Mouse (Mus musculus) liver, adult 2 months (tissue): ENCODE data around the gene Kdm5b. TPM values are rescaled to one million over a fixed set of nuclear protein-coding genes. Genes with fewer than 3 reads are reported as not detected.
A peak's percentile ranks its signal among the peaks of the same experiment; 100 is the strongest.

Experiments used
- DNase-seq: peaks from one replicate; pipeline ENCODE4 v3.0.0-alpha.2; 2011; ENCODE audit warnings: low read depth, low spot score; ENCODE audit errors: extremely low read depth
- H3K27ac ChIP-seq: fragments of 200-500 bp; replicated peaks from 2 replicates; pipeline ENCODE4 v1.5.1; 2012; ENCODE audit warnings: low read depth, mild to moderate bottlenecking, control low read depth, inconsistent platforms, low read length; ENCODE audit not compliant: insufficient read depth
- H3K27me3 ChIP-seq: fragments of 200-500 bp; 2 replicates; pipeline ENCODE4 v1.6.1; 2012; ENCODE audit warnings: mild to moderate bottlenecking, moderate library complexity, low read length, inconsistent platforms; ENCODE audit not compliant: control insufficient read depth, insufficient read depth
- H3K36me3 ChIP-seq: fragments of 200-500 bp; 2 replicates; pipeline ENCODE4 v1.6.1; 2012; ENCODE audit warnings: low read length, inconsistent platforms; ENCODE audit not compliant: control insufficient read depth, insufficient read depth
- H3K4me1 ChIP-seq: fragments of 200-500 bp; 2 replicates; pipeline ENCODE4 v1.6.1; 2011; ENCODE audit warnings: low read length; ENCODE audit not compliant: control insufficient read depth, insufficient read depth
- H3K4me3 ChIP-seq: fragments of 200-500 bp; 2 replicates; pipeline ENCODE4 v1.5.1; 2011; ENCODE audit warnings: low read depth, mild to moderate bottlenecking, control low read depth, low read length, moderate library complexity; ENCODE audit not compliant: insufficient read depth
- H3K79me2 ChIP-seq: fragments of 200-500 bp; 2 replicates; pipeline ENCODE4 v1.6.1; 2012; ENCODE audit warnings: inconsistent platforms, mild to moderate bottlenecking, low read length, moderate library complexity; ENCODE audit not compliant: control insufficient read depth, insufficient read depth
- H3K9ac ChIP-seq: fragments of 200-500 bp; 2 replicates; pipeline ENCODE4 v1.6.1; 2012; ENCODE audit warnings: low read depth, mild to moderate bottlenecking, control low read depth, inconsistent platforms, low read length
- CTCF ChIP-seq: fragments of 200-500 bp; IDR thresholded peaks from 2 replicates; pipeline ENCODE4 v1.5.1; 2011; ENCODE audit warnings: low read depth, low read length, control low read depth
- POLR2A ChIP-seq: fragments of 200-500 bp; IDR thresholded peaks from 2 replicates; pipeline ENCODE4 v1.6.1; 2011; ENCODE audit warnings: low read length, control low read depth; ENCODE audit not compliant: insufficient read depth; ENCODE audit errors: extremely low read depth
- WGBS: fragments of 180-500 bp; shearing (Covaris S2); methylation state at CpG from one replicate; pipeline ENCODE4 v1.1.7; 2018; 5-methylcytosine and 5-hydroxymethylcytosine counted together
- polyA plus RNA-seq: library from polyadenylated mRNA; depleted of rRNA; stranded (reverse); fragments of >200 nt; gene quantifications from 2 replicates; pipeline ENCODE4 v1.2.3, GENCODE M21; 2012
- total RNA-seq: library from RNA; depleted of rRNA; stranded (reverse); fragments of >200 nt; gene quantifications from 2 replicates; pipeline ENCODE4 v1.2.3, GENCODE M21; 2014

Kdm5b gene
- total and polyA plus RNA-seq, 2 experiments = 6.8 to 9.2 TPM

DNA sequence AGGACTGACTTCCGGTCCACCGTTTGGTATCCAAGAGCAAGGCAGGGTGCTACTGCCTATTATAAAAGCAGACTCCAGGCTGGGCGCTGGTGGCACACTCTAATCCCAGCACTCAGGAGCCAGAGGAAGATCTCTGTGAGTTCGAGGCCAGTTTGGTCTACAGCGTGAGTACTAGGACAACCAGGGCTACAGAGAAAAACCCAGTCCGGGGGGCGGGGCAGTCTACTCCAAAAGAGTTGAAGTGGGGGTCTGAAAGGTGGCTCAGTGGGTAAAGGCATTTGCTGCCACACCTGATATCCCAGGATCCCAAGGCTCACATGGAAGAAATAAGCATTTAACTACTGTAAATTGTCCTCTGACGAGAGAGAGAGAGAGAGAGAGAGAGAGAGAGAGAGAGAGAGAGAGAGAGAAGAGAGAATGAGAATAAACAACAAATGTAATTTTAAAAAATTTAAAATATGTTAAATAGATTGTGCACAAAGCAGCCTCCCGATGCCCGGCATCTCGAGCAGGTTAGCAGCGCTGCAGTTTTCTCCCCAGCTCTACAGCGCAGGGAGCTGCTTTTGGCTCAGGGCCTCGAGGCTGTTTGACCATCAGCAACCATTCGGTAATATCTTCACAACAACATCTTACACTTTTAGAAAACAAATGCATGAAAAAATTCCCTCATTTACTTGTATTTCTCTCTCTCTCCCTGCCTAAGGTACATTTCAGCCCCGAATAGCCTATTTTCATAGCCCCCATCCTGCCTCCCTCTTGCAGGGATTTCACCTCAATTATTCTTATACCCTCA is 85.6 kb downstream of the Kdm5b start:
- no peak overlapping the region for H3K4me3 ChIP-seq
- H3K9ac ChIP-seq = no peak overlapping the region
- WGBS = 17% methylated on average over 16 of the region's 16 CpGs
- no peak overlapping the region for H3K27ac ChIP-seq
- H3K36me3 ChIP-seq = no peaks in the 10 kb centered on the region
- no peaks in the 10 kb centered on the region for H3K79me2 ChIP-seq
- TF ChIP-seq CTCF = no peak
- no peak for TF ChIP-seq POLR2A
- no peaks in the 10 kb centered on the region for H3K4me1 ChIP-seq
- H3K27me3 ChIP-seq = peaks cover 24% of the 10 kb centered on the region
- DNase-seq = no peak

DNA sequence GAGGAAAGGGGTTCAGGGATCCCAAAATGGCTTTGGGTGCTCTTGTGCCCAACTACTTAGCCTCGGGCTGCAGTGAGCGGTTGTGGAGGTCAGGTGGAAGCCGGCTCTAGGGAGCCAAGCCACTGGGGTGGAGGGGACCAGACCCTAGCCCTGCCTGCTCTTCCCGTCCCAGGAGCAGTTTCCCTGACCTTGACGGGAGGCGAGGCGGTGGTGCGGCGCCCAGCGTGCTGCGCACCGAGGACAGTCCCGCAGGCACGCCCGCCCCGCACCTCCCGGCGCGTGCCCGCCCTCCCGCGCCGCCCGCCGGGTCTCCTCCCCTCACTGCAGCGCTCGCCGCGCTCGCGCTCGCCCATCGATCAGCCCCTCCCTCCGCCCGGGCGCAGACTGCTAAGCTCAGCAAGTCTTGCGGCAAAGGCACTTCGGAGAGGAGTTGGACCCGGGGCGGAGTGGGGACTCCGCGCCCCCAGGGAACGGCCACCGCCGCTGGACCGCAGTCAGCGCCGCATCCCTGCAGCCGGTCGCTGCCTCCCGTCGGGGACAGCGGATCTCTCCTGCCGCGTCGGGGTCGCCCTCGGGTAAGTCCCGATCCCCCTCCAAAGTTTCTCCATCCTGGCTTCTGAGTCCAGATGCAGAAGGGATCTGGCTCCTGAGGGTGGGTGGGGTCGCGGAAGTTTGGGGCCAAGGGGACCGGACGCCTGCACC is 86.4 kb downstream of the Kdm5b start, which contains the start of gene Syt2:
Syt2 (plus strand) TSS at position 417 of the 702 bp plus-strand sequence.
- TF ChIP-seq CTCF (no peak), POLR2A (no peak)
- Histone ChIP-seq H3K36me3 (no peaks in the 10 kb centered on the region), H3K4me3 (peak within 1 kb of the TSS; percentile 42; the same call in 1 of the 2 replicates), H3K27ac (no peak within 1 kb of the TSS), H3K9ac (no peak within 1 kb of the TSS), H3K79me2 (no peaks in the 10 kb centered on the region), H3K27me3 (peaks cover 24% of the 10 kb centered on the region), H3K4me1 (no peaks in the 10 kb centered on the region)
- no peak for DNase-seq
- WGBS = under 1% methylated on average over 63 of the region's 63 CpGs

DNA sequence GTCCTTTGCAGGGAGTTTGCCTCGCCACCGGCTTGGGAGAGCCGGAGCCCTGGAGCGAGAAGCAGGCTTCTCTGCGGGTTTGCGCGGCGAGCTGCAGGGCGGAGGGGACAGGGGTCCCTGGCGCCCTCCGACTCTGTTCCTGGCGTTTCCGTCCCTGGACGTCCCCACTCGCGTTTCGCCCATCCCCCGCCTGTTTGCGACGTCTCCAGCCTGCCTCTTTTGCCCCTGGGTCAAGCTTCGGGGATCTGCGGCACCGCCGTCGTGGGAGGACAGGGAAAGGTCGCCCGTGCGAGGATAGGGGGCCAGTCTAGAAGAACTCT is 87.0 kb downstream of the Kdm5b start:
- Histone ChIP-seq H3K4me1 (no peaks in the 10 kb centered on the region), H3K79me2 (no peaks in the 10 kb centered on the region), H3K27me3 (peaks cover 24% of the 10 kb centered on the region), H3K9ac (no peak overlapping the region), H3K36me3 (no peaks in the 10 kb centered on the region), H3K27ac (no peak overlapping the region), H3K4me3 (peak overlapping the region; percentile 42; the same call in 1 of the 2 replicates)
- WGBS = 5% methylated on average over 28 of the region's 28 CpGs
- no peak for TF ChIP-seq POLR2A
- no peak for TF ChIP-seq CTCF
- DNase-seq = no peak

DNA sequence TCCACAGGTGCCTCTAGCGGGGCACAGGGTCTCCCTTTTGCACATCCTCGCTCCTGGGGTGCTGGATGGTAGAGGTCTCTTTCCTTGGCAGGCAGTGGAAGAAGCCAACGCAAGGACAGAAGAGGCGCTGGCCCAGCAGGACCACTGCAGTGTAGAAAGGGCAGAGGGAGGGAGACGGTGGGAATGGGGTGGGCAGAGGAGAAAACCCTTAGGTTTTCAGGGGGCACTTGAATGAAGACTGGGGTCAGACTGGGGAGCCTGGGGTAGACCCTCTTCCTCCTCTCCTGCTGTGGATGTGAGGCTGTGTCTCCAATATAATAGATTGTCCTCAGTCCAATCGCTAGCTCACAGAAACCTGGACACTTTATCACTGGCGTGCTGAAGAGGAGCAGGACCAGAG is 87.6 kb downstream of the Kdm5b start:
- DNase-seq = no peak
- 49% methylated on average over 7 of the region's 7 CpGs for WGBS
- H3K27me3 ChIP-seq = peaks cover 24% of the 10 kb centered on the region
- H3K79me2 ChIP-seq = no peaks in the 10 kb centered on the region
- no peaks in the 10 kb centered on the region for H3K4me1 ChIP-seq
- H3K36me3 ChIP-seq = no peaks in the 10 kb centered on the region
- H3K27ac ChIP-seq = no peak overlapping the region
- H3K4me3 ChIP-seq = no peak overlapping the region
- no peak overlapping the region for H3K9ac ChIP-seq
- TF ChIP-seq POLR2A (no peak), CTCF (no peak)

DNA sequence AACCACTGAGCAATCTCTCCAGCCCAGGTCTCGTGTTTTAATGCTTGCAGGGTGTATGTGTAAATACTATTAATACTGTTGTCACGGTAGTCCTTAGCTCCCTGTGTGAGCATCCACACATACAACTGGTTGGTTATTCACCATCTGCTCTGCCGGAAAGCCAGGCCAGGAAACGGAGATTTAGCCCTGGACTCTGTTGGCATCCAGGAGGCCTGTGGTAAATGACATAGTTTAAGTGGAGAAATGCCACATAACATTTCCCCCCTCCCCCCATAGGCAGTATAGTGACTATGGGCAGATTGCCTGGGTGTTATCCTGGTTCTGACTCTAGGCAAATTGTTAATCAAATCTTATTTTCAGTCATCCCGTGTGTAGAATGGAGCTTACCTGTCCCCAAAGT is 90.8 kb downstream of the Kdm5b start:
- Histone ChIP-seq H3K4me1 (no peaks in the 10 kb centered on the region), H3K4me3 (no peak overlapping the region), H3K9ac (no peak overlapping the region), H3K27ac (no peak overlapping the region), H3K27me3 (peaks cover 21% of the 10 kb centered on the region), H3K79me2 (no peaks in the 10 kb centered on the region), H3K36me3 (no peaks in the 10 kb centered on the region)
- TF ChIP-seq POLR2A (no peak), CTCF (no peak)
- DNase-seq = no peak
- WGBS = 86% methylated on average over 5 of the region's 5 CpGs

DNA sequence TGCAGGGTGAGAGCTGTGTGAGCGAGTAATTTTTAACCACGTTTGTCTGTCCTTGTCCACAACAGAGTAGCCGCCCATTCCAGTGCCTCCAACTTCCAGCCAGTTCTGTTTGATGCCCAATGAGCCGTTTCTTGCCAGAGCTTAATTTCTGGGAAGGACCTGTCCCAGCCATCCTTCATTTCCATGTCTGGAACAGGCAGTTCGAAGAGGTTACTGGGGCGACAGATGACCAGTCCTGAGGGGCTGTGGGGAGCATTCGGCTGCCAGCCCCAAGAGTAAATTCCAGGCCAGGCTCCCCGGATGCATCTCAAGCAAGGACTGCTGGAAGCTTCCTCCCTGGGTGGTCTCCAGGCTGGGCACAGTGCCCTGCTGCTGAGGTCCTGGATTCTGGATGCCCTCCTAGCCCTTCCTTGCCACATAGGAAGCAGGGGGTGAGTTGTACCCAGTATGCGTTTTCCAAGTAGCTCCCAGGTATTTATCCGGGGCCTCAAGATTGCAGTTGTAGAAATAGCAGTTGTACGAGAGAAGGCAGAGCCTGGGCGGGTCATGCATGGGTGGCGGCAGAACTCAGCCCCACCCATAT is 91.4 kb downstream of the Kdm5b start:
- Histone ChIP-seq H3K9ac (no peak overlapping the region), H3K4me3 (no peak overlapping the region), H3K27ac (no peak overlapping the region), H3K79me2 (no peaks in the 10 kb centered on the region), H3K36me3 (no peaks in the 10 kb centered on the region), H3K4me1 (no peaks in the 10 kb centered on the region), H3K27me3 (peaks cover 17% of the 10 kb centered on the region)
- TF ChIP-seq POLR2A = no peak
- no peak for TF ChIP-seq CTCF
- no peak for DNase-seq
- WGBS = 66% methylated on average over 13 of the region's 13 CpGs
